19 mouse cellular contexts compared by ENCODE assay signal in the genomic region with DNA sequence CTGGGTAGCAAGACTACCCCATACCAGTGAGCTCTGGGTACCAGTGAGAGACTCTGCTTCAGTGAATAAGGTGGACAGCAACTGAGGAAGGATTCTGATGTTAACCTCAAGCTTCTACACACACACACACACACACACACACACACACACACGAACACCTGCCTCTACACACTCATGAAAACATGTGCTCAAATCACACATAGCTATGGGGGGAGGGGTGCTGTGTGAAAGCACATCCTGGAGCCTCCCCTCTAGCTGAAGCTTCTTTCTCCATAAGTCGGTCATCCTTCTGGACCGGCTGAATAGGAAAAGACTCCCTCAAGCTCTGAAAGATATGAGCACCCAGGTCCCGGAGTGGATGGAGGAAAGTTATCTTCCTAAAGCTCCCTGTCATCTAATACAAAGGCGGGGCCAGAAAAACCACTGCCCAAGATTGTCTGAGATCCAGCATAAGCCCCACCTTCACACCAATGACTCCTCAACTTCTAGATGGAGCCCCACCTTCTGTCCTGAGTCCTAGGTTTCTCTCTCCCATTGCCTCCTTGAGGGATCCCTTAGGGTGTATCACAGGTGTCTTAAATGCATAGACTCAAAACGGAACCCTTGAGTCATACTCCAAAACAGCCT.
DNase-seq lines count a peak whose midpoint lies in the region; ATAC-seq lines count a peak whose summit lies in the region.
"Had no signal": no experiment of that assay in that cellular context is flagged by ENCODE, and none has a peak within 500 bp of the region (broad histone marks: within the 10 kb centered on the region; RNA-seq: fewer than 3 reads in every experiment).

No protein-coding gene starts in this region.

- WGBS in hindbrain, embryonic 10.5 days = 89% methylated on average over 6 of the region's 6 CpGs
- 86% methylated on average over 6 of the region's 6 CpGs for WGBS in intestine, embryonic 16.5 days

- no peak overlapping the region for H3K9ac ChIP-seq in intestine, embryonic 16.5 days (ENCODE audit: low read depth, low read length)
- H3K9ac ChIP-seq: forebrain, embryonic 15.5 days; heart, embryonic 15.5 days; hindbrain, embryonic 15.5 days had no signal

- H3K4me2 ChIP-seq in intestine, embryonic 16.5 days (ENCODE audit: low read depth, low read length) = no peak overlapping the region
- H3K4me2 ChIP-seq: forebrain, embryonic 15.5 days; heart, embryonic 11.5 days; heart, embryonic 15.5 days; hindbrain, embryonic 15.5 days had no signal

- no peak overlapping the region for H3K4me3 ChIP-seq in hindbrain, embryonic 10.5 days
- H3K4me3 ChIP-seq in intestine, embryonic 16.5 days (ENCODE audit: low read length) = no peak overlapping the region
- H3K4me3 ChIP-seq: embryonic facial prominence, embryonic 10.5 days; erythroblast, embryonic 14.5 days; forebrain, embryonic 15.5 days; heart, adult 2 months; heart, embryonic 15.5 days; hindbrain, embryonic 15.5 days had no signal

- peaks cover 25% of the 10 kb centered on the region for H3K27me3 ChIP-seq in hindbrain, embryonic 10.5 days (ENCODE audit: insufficient read depth, poor library complexity, severe bottlenecking)
- no peaks in the 10 kb centered on the region for H3K27me3 ChIP-seq in intestine, embryonic 16.5 days (replicated peaks; ENCODE audit: control insufficient read depth, insufficient read depth, low read length)
- H3K27me3 ChIP-seq: heart, embryonic 15.5 days; hindbrain, embryonic 15.5 days had no signal

- ATAC-seq in CD4-positive, CD25-positive, alpha-beta regulatory T cell, adult 4 months = peak; percentile 47
- peak; percentile 17 for ATAC-seq in megakaryocyte progenitor cell, adult 5-6 weeks (replicated peaks; ENCODE audit: poor library complexity)
- no peak for ATAC-seq in intestine, embryonic 16.5 days
- ATAC-seq: forebrain, embryonic 15.5 days had no signal

- H3K27ac ChIP-seq in hindbrain, embryonic 10.5 days = no peak overlapping the region
- no peak overlapping the region for H3K27ac ChIP-seq in intestine, embryonic 16.5 days (ENCODE audit: low read length)
- H3K27ac ChIP-seq: embryonic facial prominence, embryonic 10.5 days; forebrain, embryonic 15.5 days; heart, adult 2 months; heart, embryonic 15.5 days; hindbrain, embryonic 15.5 days had no signal

- peaks cover 11% of the 10 kb centered on the region; the same call in 1 of the 2 replicates for H3K4me1 ChIP-seq in hindbrain, embryonic 10.5 days (replicated peaks)
- H3K4me1 ChIP-seq in intestine, embryonic 16.5 days (ENCODE audit: control insufficient read depth, insufficient read depth, low read length) = no peaks in the 10 kb centered on the region; the same call in 1 of the 2 replicates
- H3K4me1 ChIP-seq: forebrain, embryonic 15.5 days; heart, embryonic 15.5 days; hindbrain, embryonic 15.5 days had no signal

- DNase-seq in CD4-positive, CD25-positive, alpha-beta regulatory T cell, adult 2 months (ENCODE audit: low read depth, low spot score) = peak; percentile 34
- peak; percentile 33 for DNase-seq in thymus, postnatal 25 days
- DNase-seq in hindbrain, embryonic 10.5 days (ENCODE audit: low spot score) = no peak
- DNase-seq in embryo, embryonic 11 days = no peak
- DNase-seq: adrenal gland, postnatal 10 days; cerebellum, adult 11-12 months; cerebellum, adult 9-11 months; cerebellum, postnatal 36 days; heart, adult 2 months; heart, postnatal 14 days had no signal

- no peaks in the 10 kb centered on the region for H3K36me3 ChIP-seq in hindbrain, embryonic 10.5 days
- no peaks in the 10 kb centered on the region for H3K36me3 ChIP-seq in intestine, embryonic 16.5 days (ENCODE audit: control insufficient read depth, insufficient read depth, low read length)
- H3K36me3 ChIP-seq: embryonic facial prominence, embryonic 10.5 days; forebrain, embryonic 15.5 days; heart, embryonic 15.5 days; hindbrain, embryonic 15.5 days had no signal

- H3K9me3 ChIP-seq in hindbrain, embryonic 10.5 days = no peaks in the 10 kb centered on the region
- no peaks in the 10 kb centered on the region for H3K9me3 ChIP-seq in intestine, embryonic 16.5 days (ENCODE audit: control insufficient read depth, low read length)
- H3K9me3 ChIP-seq: embryonic facial prominence, embryonic 10.5 days; forebrain, embryonic 15.5 days; heart, embryonic 15.5 days; hindbrain, embryonic 15.5 days had no signal

Comparison
In these comparisons a context has a peak if more than half of its experiments do, and no peak if none do; other contexts are left out.
1. DNase-seq: peak in CD4-positive, CD25-positive, alpha-beta regulatory T cell, adult 2 months (single experiment) and thymus, postnatal 25 days (single experiment); none in hindbrain, embryonic 10.5 days (single experiment) and embryo, embryonic 11 days (single experiment).